Mouse (Mus musculus): Measurements from ENCODE around the gene Rptor. TPM values are rescaled to one million over a fixed set of nuclear protein-coding genes. Genes with fewer than 3 reads are reported as not detected.
A peak's percentile ranks its signal among the peaks of the same experiment; 100 is the strongest.

Gene Rptor
- 10.6 and 11.6 TPM in 2 replicates for polyA plus RNA-seq (2014; fragmentation: Nextera tagmentation; extraction: Ambion mirVana)

- Histone ChIP-seq H3K36me3 (ENCODE audit: control insufficient read depth, insufficient read depth, low read length) (no peaks in the 10 kb centered on the region), H3K4me3 (ENCODE audit: low read depth, low read length) (peak within 1 kb of the TSS; percentile 99), H3K4me2 (ENCODE audit: low read depth, low read length) (peak within 1 kb of the TSS; percentile 89), H3K27ac (replicated peaks; ENCODE audit: low read depth, low read length) (peak within 1 kb of the TSS; percentile 87), H3K9me3 (ENCODE audit: control insufficient read depth, low read length) (no peaks in the 10 kb centered on the region), H3K27me3 (replicated peaks; ENCODE audit: control insufficient read depth, insufficient read depth, low read length) (no peaks in the 10 kb centered on the region), H3K9ac (ENCODE audit: low read depth, low read length) (peak within 1 kb of the TSS; percentile 96), H3K4me1 (ENCODE audit: control insufficient read depth, insufficient read depth, low read length) (peaks cover 8% of the 10 kb centered on the region; the same call in 1 of the 2 replicates)
- WGBS, result under 1% methylated on average over 35 of the region's 63 CpGs
- DNase-seq (ENCODE audit: low spot score), result peak; percentile 98
- ATAC-seq (ENCODE audit: low read depth), result peak; percentile 99
Observed at GRCm38 (mm10) chr11:119602763-119603526, at the start of gene Rptor. Gene Rptor, plus strand, starts transcription at chr11:119602905.

GRCm38 (mm10) chr11:119554706-119555105 lies 48.0 kb upstream of the Rptor start:
- Histone ChIP-seq H3K27me3 (replicated peaks; ENCODE audit: control insufficient read depth, insufficient read depth, low read length) (peaks cover 18% of the 10 kb centered on the region), H3K4me2 (ENCODE audit: low read depth, low read length) (no peak overlapping the region), H3K4me3 (ENCODE audit: low read depth, low read length) (no peak overlapping the region), H3K4me1 (ENCODE audit: control insufficient read depth, insufficient read depth, low read length) (peaks cover 15% of the 10 kb centered on the region), H3K27ac (replicated peaks; ENCODE audit: low read depth, low read length) (no peak overlapping the region), H3K36me3 (ENCODE audit: control insufficient read depth, insufficient read depth, low read length) (no peaks in the 10 kb centered on the region), H3K9ac (ENCODE audit: low read depth, low read length) (no peak overlapping the region), H3K9me3 (ENCODE audit: control insufficient read depth, low read length) (no peaks in the 10 kb centered on the region)
- 56% methylated on average over 7 of the region's 7 CpGs for WGBS
- no peak for DNase-seq (ENCODE audit: low spot score)
- ATAC-seq (ENCODE audit: low read depth), result no peak

GRCm38 (mm10) chr11:119555170-119555569 lies 47.5 kb upstream of the Rptor start:
- 71% methylated on average over 7 of the region's 7 CpGs for WGBS
- H3K4me2 ChIP-seq (ENCODE audit: low read depth, low read length), result no peak overlapping the region
- H3K27ac ChIP-seq (replicated peaks; ENCODE audit: low read depth, low read length), result no peak overlapping the region
- no peak overlapping the region for H3K9ac ChIP-seq (ENCODE audit: low read depth, low read length)
- ATAC-seq (ENCODE audit: low read depth) (no peak), DNase-seq (ENCODE audit: low spot score) (no peak)
- H3K27me3 ChIP-seq (replicated peaks; ENCODE audit: control insufficient read depth, insufficient read depth, low read length), result peaks cover 13% of the 10 kb centered on the region
- H3K36me3 ChIP-seq (ENCODE audit: control insufficient read depth, insufficient read depth, low read length), result no peaks in the 10 kb centered on the region
- peaks cover 16% of the 10 kb centered on the region for H3K4me1 ChIP-seq (ENCODE audit: control insufficient read depth, insufficient read depth, low read length)
- no peak overlapping the region for H3K4me3 ChIP-seq (ENCODE audit: low read depth, low read length)
- H3K9me3 ChIP-seq (ENCODE audit: control insufficient read depth, low read length), result no peaks in the 10 kb centered on the region

GRCm38 (mm10) chr11:119557940-119558869 lies 44.5 kb upstream of the Rptor start:
- Histone ChIP-seq H3K9me3 (ENCODE audit: control insufficient read depth, low read length) (no peaks in the 10 kb centered on the region), H3K27me3 (replicated peaks; ENCODE audit: control insufficient read depth, insufficient read depth, low read length) (0 out of 2 replicates have a peak, but pooled peaks cover 3% of the 10 kb centered on the region), H3K9ac (ENCODE audit: low read depth, low read length) (no peak overlapping the region), H3K27ac (replicated peaks; ENCODE audit: low read depth, low read length) (no peak overlapping the region), H3K4me2 (ENCODE audit: low read depth, low read length) (peak overlapping the region; percentile 26; the same call in 1 of the 2 replicates), H3K36me3 (ENCODE audit: control insufficient read depth, insufficient read depth, low read length) (no peaks in the 10 kb centered on the region), H3K4me1 (ENCODE audit: control insufficient read depth, insufficient read depth, low read length) (peaks cover 16% of the 10 kb centered on the region), H3K4me3 (ENCODE audit: low read depth, low read length) (no peak overlapping the region)
- WGBS, result 26% methylated on average over 16 of the region's 17 CpGs
- no peak for DNase-seq (ENCODE audit: low spot score)
- ATAC-seq (ENCODE audit: low read depth), result peak; percentile 50; the same call in 1 of the 2 replicates

- peak; percentile 67 for ATAC-seq (ENCODE audit: low read depth)
- 5% methylated on average over 9 of the region's 9 CpGs for WGBS
Observed at GRCm38 (mm10) chr11:119558870-119559610, 43.7 kb upstream of the Rptor start.

GRCm38 (mm10) chr11:119562286-119562685 lies 40.4 kb upstream of the Rptor start:
- H3K4me1 ChIP-seq (ENCODE audit: control insufficient read depth, insufficient read depth, low read length), result peaks cover 16% of the 10 kb centered on the region
- H3K4me3 ChIP-seq (ENCODE audit: low read depth, low read length), result no peak overlapping the region
- no peak for DNase-seq (ENCODE audit: low spot score)
- peaks cover 16% of the 10 kb centered on the region for H3K27me3 ChIP-seq (replicated peaks; ENCODE audit: control insufficient read depth, insufficient read depth, low read length)
- no peak overlapping the region for H3K27ac ChIP-seq (replicated peaks; ENCODE audit: low read depth, low read length)
- no peaks in the 10 kb centered on the region for H3K9me3 ChIP-seq (ENCODE audit: control insufficient read depth, low read length)
- no peak for ATAC-seq (ENCODE audit: low read depth)
- H3K9ac ChIP-seq (ENCODE audit: low read depth, low read length), result no peak overlapping the region
- H3K4me2 ChIP-seq (ENCODE audit: low read depth, low read length), result no peak overlapping the region
- WGBS, result 40% methylated on average over 6 of the region's 6 CpGs
- H3K36me3 ChIP-seq (ENCODE audit: control insufficient read depth, insufficient read depth, low read length), result no peaks in the 10 kb centered on the region

More at GRCm38 (mm10) chr11:119558870-119559610, 43.7 kb upstream of the Rptor start:
- DNase-seq (ENCODE audit: low spot score), result peak; percentile 51
- Histone ChIP-seq H3K4me2 (ENCODE audit: low read depth, low read length) (peak overlapping the region; percentile 26; the same call in 1 of the 2 replicates), H3K36me3 (ENCODE audit: control insufficient read depth, insufficient read depth, low read length) (no peaks in the 10 kb centered on the region), H3K9me3 (ENCODE audit: control insufficient read depth, low read length) (no peaks in the 10 kb centered on the region), H3K27me3 (replicated peaks; ENCODE audit: control insufficient read depth, insufficient read depth, low read length) (0 out of 2 replicates have a peak, but pooled peaks cover 5% of the 10 kb centered on the region), H3K4me3 (ENCODE audit: low read depth, low read length) (no peak overlapping the region), H3K4me1 (ENCODE audit: control insufficient read depth, insufficient read depth, low read length) (peaks cover 16% of the 10 kb centered on the region), H3K9ac (ENCODE audit: low read depth, low read length) (no peak overlapping the region), H3K27ac (replicated peaks; ENCODE audit: low read depth, low read length) (no peak overlapping the region)

- no peak for ATAC-seq (ENCODE audit: low read depth)
- Histone ChIP-seq H3K36me3 (ENCODE audit: control insufficient read depth, insufficient read depth, low read length) (no peaks in the 10 kb centered on the region), H3K4me3 (ENCODE audit: low read depth, low read length) (no peak overlapping the region), H3K4me1 (ENCODE audit: control insufficient read depth, insufficient read depth, low read length) (peaks cover 16% of the 10 kb centered on the region), H3K4me2 (ENCODE audit: low read depth, low read length) (no peak overlapping the region), H3K9ac (ENCODE audit: low read depth, low read length) (peak overlapping the region; percentile 14; the same call in 1 of the 2 replicates), H3K27ac (replicated peaks; ENCODE audit: low read depth, low read length) (no peak overlapping the region), H3K9me3 (ENCODE audit: control insufficient read depth, low read length) (no peaks in the 10 kb centered on the region), H3K27me3 (replicated peaks; ENCODE audit: control insufficient read depth, insufficient read depth, low read length) (peaks cover 16% of the 10 kb centered on the region)
- WGBS, result 65% methylated on average over 8 of the region's 9 CpGs
- DNase-seq (ENCODE audit: low spot score), result no peak
Observed at GRCm38 (mm10) chr11:119563166-119563565, 39.5 kb upstream of the Rptor start.

- H3K9ac ChIP-seq (ENCODE audit: low read depth, low read length), result no peak overlapping the region
- H3K4me2 ChIP-seq (ENCODE audit: low read depth, low read length), result no peak overlapping the region
- no peak overlapping the region for H3K4me3 ChIP-seq (ENCODE audit: low read depth, low read length)
- no peaks in the 10 kb centered on the region for H3K9me3 ChIP-seq (ENCODE audit: control insufficient read depth, low read length)
- peaks cover 4% of the 10 kb centered on the region; the same call in 1 of the 2 replicates for H3K4me1 ChIP-seq (ENCODE audit: control insufficient read depth, insufficient read depth, low read length)
- no peaks in the 10 kb centered on the region for H3K36me3 ChIP-seq (ENCODE audit: control insufficient read depth, insufficient read depth, low read length)
- no peak overlapping the region for H3K27ac ChIP-seq (replicated peaks; ENCODE audit: low read depth, low read length)
- DNase-seq (ENCODE audit: low spot score) (no peak), ATAC-seq (ENCODE audit: low read depth) (no peak)
- peaks cover 16% of the 10 kb centered on the region for H3K27me3 ChIP-seq (replicated peaks; ENCODE audit: control insufficient read depth, insufficient read depth, low read length)
- 84% methylated on average over 10 of the region's 10 CpGs for WGBS
Observed at GRCm38 (mm10) chr11:119564383-119564782, 38.3 kb upstream of the Rptor start.
